Mouse (Mus musculus) midbrain, postnatal 0 days (tissue): Measurements from ENCODE around the gene Cct5. TPM values are rescaled to one million over a fixed set of nuclear protein-coding genes. Genes with fewer than 3 reads are reported as not detected.
A peak's percentile ranks its signal among the peaks of the same experiment; 100 is the strongest.

Experiments used
- ATAC-seq: fragments of 200-750 bp; cut with Nextera tagmentation; 2 replicates; pipeline ENCODE4 v1.8.0; 2017; ENCODE audit warnings: moderate number of reproducible peaks, mild to moderate bottlenecking, moderate TSS enrichment, moderate library complexity; ENCODE audit not compliant: low FRiP score
- DNase-seq: peaks from one replicate; pipeline ENCODE4 v3.0.0-alpha.2; 2015; ENCODE audit warnings: low spot score
- H3K27ac ChIP-seq: fragments of 300-500 bp; sonication (generic); 2 replicates; pipeline ENCODE4 v1.5.1; 2014; ENCODE audit warnings: low read depth, mild to moderate bottlenecking, low read length, mixed read lengths
- H3K27me3 ChIP-seq: fragments of 300-500 bp; sonication (generic); 2 replicates; pipeline ENCODE4 v1.6.1; 2014; ENCODE audit warnings: low read length, control low read depth, mixed read lengths; ENCODE audit not compliant: insufficient read depth
- H3K36me3 ChIP-seq: fragments of 300-500 bp; sonication (generic); 2 replicates; pipeline ENCODE4 v1.6.1; 2014; ENCODE audit warnings: low read length, control low read depth, mixed read lengths; ENCODE audit not compliant: insufficient read depth
- H3K4me1 ChIP-seq: fragments of 300-500 bp; sonication (generic); 2 replicates; pipeline ENCODE4 v1.6.1; 2014; ENCODE audit warnings: mild to moderate bottlenecking, control low read depth, antibody characterized with exemption, low read length, mixed read lengths; ENCODE audit not compliant: insufficient read depth
- H3K4me2 ChIP-seq: fragments of 300-500 bp; sonication (generic); 2 replicates; pipeline ENCODE4 v1.6.1; 2014; ENCODE audit warnings: low read depth, mild to moderate bottlenecking, low read length, mixed read lengths; ENCODE audit not compliant: poor library complexity, severe bottlenecking
- H3K4me3 ChIP-seq: fragments of 300-500 bp; sonication (generic); 2 replicates; pipeline ENCODE4 v1.5.1; 2014; ENCODE audit warnings: low read depth, mild to moderate bottlenecking, low read length, moderate library complexity
- H3K9ac ChIP-seq: fragments of 300-500 bp; sonication (generic); replicated peaks from 2 replicates; pipeline ENCODE4 v1.6.1; 2014; ENCODE audit warnings: mild to moderate bottlenecking, low read length, moderate library complexity, mixed read lengths; ENCODE audit not compliant: poor library complexity, severe bottlenecking
- H3K9me3 ChIP-seq: fragments of 300-500 bp; sonication (generic); 2 replicates; pipeline ENCODE4 v1.6.1; 2016; ENCODE audit warnings: low read length, control low read depth
- CTCF ChIP-seq: IDR thresholded peaks from 2 replicates; pipeline ENCODE4 v1.5.1; 2016; ENCODE audit warnings: antibody characterized with exemption, mild to moderate bottlenecking
- WGBS: fragments of 180-500 bp; shearing (Covaris S2); extraction: QIAGEN DNeasy Blood & Tissue Kit; methylation state at CpG from one replicate; pipeline ENCODE4 v1.1.7; 2014; 5-methylcytosine and 5-hydroxymethylcytosine counted together
- polyA plus RNA-seq: library from polyadenylated mRNA; unstranded; fragments of >200 nt; fragmentation: Nextera tagmentation; extraction: Ambion mirVana; gene quantifications from 2 replicates; pipeline ENCODE4 v1.2.1, GENCODE M21; 2015
- total RNA-seq: library from RNA; depleted of rRNA; stranded (reverse); fragments of >200 nt; gene quantifications from 2 replicates; pipeline ENCODE4 v1.2.3, GENCODE M21; 2014

The Cct5 gene
- total and polyA plus RNA-seq, 2 experiments from 2014 or later = 346 to 440 TPM

DNA sequence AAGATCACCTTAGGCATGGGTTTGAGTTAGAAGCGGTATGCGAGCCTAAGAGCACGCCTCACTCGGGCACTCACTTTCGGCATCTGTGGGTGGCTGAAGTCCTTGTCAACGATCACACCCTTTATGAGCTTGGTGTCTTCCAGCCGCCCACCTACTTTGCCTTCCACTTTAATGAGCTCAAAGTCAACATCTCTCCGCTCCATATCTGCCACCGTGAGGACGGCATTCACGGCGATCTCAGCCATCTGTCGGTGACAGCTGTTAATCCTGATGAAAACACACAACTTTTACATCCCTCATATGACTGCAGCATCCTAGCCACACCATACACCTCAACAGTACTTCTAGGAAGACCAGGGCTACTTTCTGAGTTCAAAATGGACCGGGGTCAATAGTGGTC lies 7.3 kb downstream of the Cct5 start:
- Histone ChIP-seq H3K36me3 (peaks cover 67% of the 10 kb centered on the region), H3K27me3 (no peaks in the 10 kb centered on the region), H3K9ac (no peak overlapping the region), H3K9me3 (no peaks in the 10 kb centered on the region), H3K4me1 (peaks cover 4% of the 10 kb centered on the region; the same call in 1 of the 2 replicates), H3K4me3 (no peak overlapping the region), H3K27ac (no peak overlapping the region), H3K4me2 (no peak overlapping the region)
- DNase-seq (no peak), ATAC-seq (no peak)
- 93% methylated on average over 14 of the region's 14 CpGs for WGBS
- no peak for TF ChIP-seq CTCF

GRCm38 (mm10) chr15:31592531-31592930 lies 9.1 kb downstream of the Cct5 start:
- H3K9me3 ChIP-seq = no peaks in the 10 kb centered on the region
- no peaks in the 10 kb centered on the region for H3K27me3 ChIP-seq
- DNase-seq (no peak), ATAC-seq (no peak)
- no peaks in the 10 kb centered on the region for H3K4me1 ChIP-seq
- 85% methylated on average over 8 of the region's 8 CpGs for WGBS
- TF ChIP-seq CTCF = no peak
- H3K27ac ChIP-seq = no peak overlapping the region
- H3K9ac ChIP-seq = no peak overlapping the region
- H3K4me3 ChIP-seq = no peak overlapping the region
- peaks cover 64% of the 10 kb centered on the region for H3K36me3 ChIP-seq
- H3K4me2 ChIP-seq = no peak overlapping the region

DNA sequence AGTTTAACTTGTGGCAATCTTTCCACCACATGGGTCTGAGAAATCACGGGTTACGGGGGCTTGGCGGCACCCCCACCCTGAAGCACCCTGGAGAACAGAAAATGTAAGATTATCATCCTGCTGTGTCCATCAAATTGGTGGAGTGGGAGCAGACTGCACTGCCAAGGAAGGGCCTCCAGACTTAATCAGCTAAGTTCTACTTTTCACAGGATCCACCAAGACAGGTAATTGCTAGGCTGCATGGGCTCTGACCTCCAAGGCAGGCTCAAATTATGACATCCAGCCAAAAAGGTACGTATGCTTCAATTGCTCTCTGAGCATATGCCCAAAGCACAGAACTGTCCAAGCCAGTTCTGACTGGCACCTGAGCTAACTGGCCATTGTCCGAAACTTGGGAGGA lies 11.4 kb downstream of the Cct5 start:
- 94% methylated on average over 5 of the region's 5 CpGs for WGBS
- TF ChIP-seq CTCF = no peak
- no peak for ATAC-seq

GRCm38 (mm10) chr15:31588989-31589640 lies 12.5 kb downstream of the Cct5 start:
- H3K36me3 ChIP-seq = peaks cover 41% of the 10 kb centered on the region
- H3K4me1 ChIP-seq = no peaks in the 10 kb centered on the region
- no peak overlapping the region for H3K4me3 ChIP-seq
- no peaks in the 10 kb centered on the region for H3K27me3 ChIP-seq
- H3K9me3 ChIP-seq = no peaks in the 10 kb centered on the region
- 52% methylated on average over 8 of the region's 8 CpGs for WGBS
- no peak for ATAC-seq
- DNase-seq = no peak
- no peak overlapping the region for H3K9ac ChIP-seq
- TF ChIP-seq CTCF = no peak
- no peak overlapping the region for H3K4me2 ChIP-seq
- no peak overlapping the region for H3K27ac ChIP-seq

More for the DNA sequence above, 11.4 kb downstream of the Cct5 start:
- Histone ChIP-seq H3K36me3 (peaks cover 51% of the 10 kb centered on the region), H3K4me1 (no peaks in the 10 kb centered on the region), H3K27ac (no peak overlapping the region), H3K4me2 (no peak overlapping the region), H3K9me3 (no peaks in the 10 kb centered on the region), H3K9ac (no peak overlapping the region), H3K27me3 (no peaks in the 10 kb centered on the region), H3K4me3 (no peak overlapping the region)
- no peak for DNase-seq

DNA sequence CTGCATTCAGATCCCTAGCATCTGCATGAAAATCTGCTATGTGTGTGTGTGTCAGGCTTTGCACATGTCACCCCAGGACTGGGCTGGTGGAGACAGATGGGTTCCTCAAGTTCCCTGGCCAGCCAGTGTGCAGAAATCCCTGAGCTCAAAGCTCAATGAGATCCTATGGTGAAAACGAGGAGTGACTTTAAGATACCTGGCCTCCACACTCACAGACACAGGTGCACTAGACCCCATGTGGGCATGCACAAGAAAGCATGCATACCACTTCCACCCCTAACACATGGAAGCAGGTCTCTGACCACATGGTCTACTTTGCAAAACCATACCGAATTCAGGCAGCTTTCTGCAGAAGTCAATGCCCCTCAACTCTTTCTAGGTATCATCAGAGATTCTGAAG lies 13.8 kb downstream of the Cct5 start:
- DNase-seq = no peak
- no peak overlapping the region for H3K9ac ChIP-seq
- H3K4me3 ChIP-seq = no peak overlapping the region
- TF ChIP-seq CTCF = no peak
- no peaks in the 10 kb centered on the region for H3K9me3 ChIP-seq
- no peaks in the 10 kb centered on the region for H3K27me3 ChIP-seq
- H3K4me1 ChIP-seq = no peaks in the 10 kb centered on the region
- ATAC-seq = no peak
- H3K4me2 ChIP-seq = no peak overlapping the region
- peaks cover 27% of the 10 kb centered on the region for H3K36me3 ChIP-seq
- 79% methylated on average over 2 of the region's 2 CpGs for WGBS
- H3K27ac ChIP-seq = no peak overlapping the region

GRCm38 (mm10) chr15:31586519-31586918 lies 15.1 kb downstream of the Cct5 start:
- 0% methylated on average over 4 of the region's 4 CpGs for WGBS
- H3K4me3 ChIP-seq = no peak overlapping the region

More at GRCm38 (mm10) chr15:31586519-31586918, 15.1 kb downstream of the Cct5 start:
- H3K36me3 ChIP-seq = peaks cover 16% of the 10 kb centered on the region
- H3K27me3 ChIP-seq = no peaks in the 10 kb centered on the region
- no peak overlapping the region for H3K27ac ChIP-seq
- no peaks in the 10 kb centered on the region for H3K4me1 ChIP-seq
- no peak overlapping the region for H3K9ac ChIP-seq
- DNase-seq (peak; percentile 92), ATAC-seq (0 out of 2 replicates have a peak, but pooled peaks have one; percentile 39)
- no peaks in the 10 kb centered on the region for H3K9me3 ChIP-seq
- peak; percentile 99 for TF ChIP-seq CTCF
- no peak overlapping the region for H3K4me2 ChIP-seq
